16 mouse cellular contexts compared by ENCODE assay signal in genomic region chr7:134627906-134628305, GRCm38 (mm10). TPM values are rescaled to one million over a fixed set of nuclear protein-coding genes. Genes with fewer than 3 reads are reported as not detected.
DNase-seq lines count a peak whose midpoint lies in the region; ATAC-seq lines count a peak whose summit lies in the region.
"Had no signal": no experiment of that assay in that cellular context is flagged by ENCODE, and none has a peak within 500 bp of the region (broad histone marks: within the 10 kb centered on the region; RNA-seq: fewer than 3 reads in every experiment).

No protein-coding gene starts in this region.

- no peaks in the 10 kb centered on the region for H3K27me3 ChIP-seq in heart, embryonic 12.5 days (replicated peaks)
- H3K27me3 ChIP-seq: liver, embryonic 15.5 days; midbrain, embryonic 13.5 days had no signal

- H3K4me2 ChIP-seq in heart, embryonic 12.5 days = no peak overlapping the region
- H3K4me2 ChIP-seq: hindbrain, embryonic 14.5 days; liver, embryonic 15.5 days; midbrain, embryonic 13.5 days had no signal

- H3K36me3 ChIP-seq in heart, embryonic 12.5 days = no peaks in the 10 kb centered on the region
- H3K36me3 ChIP-seq: liver, embryonic 15.5 days; midbrain, embryonic 13.5 days had no signal

- no peak overlapping the region for H3K4me3 ChIP-seq in heart, embryonic 12.5 days
- H3K4me3 ChIP-seq: liver, embryonic 15.5 days; midbrain, embryonic 13.5 days had no signal

- H3K27ac ChIP-seq in heart, embryonic 12.5 days (ENCODE audit: poor library complexity, severe bottlenecking) = no peak overlapping the region
- H3K27ac ChIP-seq: hindbrain, embryonic 14.5 days; liver, embryonic 15.5 days; midbrain, embryonic 13.5 days had no signal

- 54% methylated on average over 4 of the region's 4 CpGs for WGBS in heart, embryonic 12.5 days

- ATAC-seq in heart, embryonic 12.5 days (ENCODE audit: insufficient number of reproducible peaks, low FRiP score) = no peak
- ATAC-seq: forebrain, embryonic 16.5 days; midbrain, embryonic 13.5 days had no signal

- no peaks in the 10 kb centered on the region for H3K4me1 ChIP-seq in heart, embryonic 12.5 days (replicated peaks)
- H3K4me1 ChIP-seq: liver, embryonic 15.5 days; midbrain, embryonic 13.5 days had no signal

- no peaks in the 10 kb centered on the region for H3K9me3 ChIP-seq in heart, embryonic 12.5 days (replicated peaks)
- H3K9me3 ChIP-seq: liver, embryonic 15.5 days; midbrain, embryonic 13.5 days had no signal

- H3K9ac ChIP-seq in heart, embryonic 12.5 days = no peak overlapping the region
- H3K9ac ChIP-seq: hindbrain, embryonic 14.5 days; liver, embryonic 15.5 days; midbrain, embryonic 13.5 days had no signal

- peak; percentile 6 to 12 for DNase-seq in heart, adult 9 months (ENCODE audit: low spot score in 2 of 2)
- peak; percentile 16 for DNase-seq in testis, postnatal 14 days (ENCODE audit: low spot score)
- no peak for DNase-seq in testis, postnatal 10 days (ENCODE audit: low spot score)
- peak; percentile 50 for DNase-seq in adrenal gland, postnatal 25 days
- DNase-seq in thymus, postnatal 10 days (ENCODE audit: low spot score in 2 of 2) = no peak
- DNase-seq in thymus, postnatal 25 days = no peak
- no peak for DNase-seq in embryo, embryonic 9.5 days (ENCODE audit: extremely low spot score)
- DNase-seq: cerebellum, postnatal 10 days; kidney, adult 8-10 months; kidney, postnatal 25 days; thymus, adult 2 months had no signal

RNA-seq across cellular contexts. Expression of gene Dock1, which starts 42.5 kb away (rescaled TPM):
- polyA plus RNA-seq in heart, embryonic 12.5 days (2016; fragmentation: Nextera tagmentation; extraction: Ambion mirVana) = 31.9 and 32.1 TPM in 2 replicates
- 182 and 201 TPM in 2 replicates for total RNA-seq in adrenal gland, postnatal 25 days (2021)

Comparison
In these comparisons a context has a peak if more than half of its experiments do, and no peak if none do; other contexts are left out.
1. DNase-seq: peak in heart, adult 9 months (2 of 2), testis, postnatal 14 days (single experiment) and adrenal gland, postnatal 25 days (single experiment); none in testis, postnatal 10 days (single experiment), thymus, postnatal 10 days (0 of 2), thymus, postnatal 25 days (single experiment) and embryo, embryonic 9.5 days (single experiment).